Mouse (Mus musculus) C2C12 (cell line): Measurements from ENCODE around the gene Vsx2. TPM values are rescaled to one million over a fixed set of nuclear protein-coding genes. Genes with fewer than 3 reads are reported as not detected.

ENCODE experiments used
- H3K27me3 ChIP-seq: one replicate; pipeline ENCODE4 v1.6.1; 2011; ENCODE audit not compliant: control insufficient read depth, insufficient read depth, insufficient read length
- H3K36me3 ChIP-seq: one replicate; pipeline ENCODE4 v1.6.1; 2011; ENCODE audit not compliant: control insufficient read depth, insufficient read depth
- H3K4me3 ChIP-seq: one replicate; pipeline ENCODE4 v1.5.1; 2011; ENCODE audit warnings: mild to moderate bottlenecking, control low read depth; ENCODE audit not compliant: poor library complexity, insufficient read depth, severe bottlenecking
- H3K79me2 ChIP-seq: one replicate; pipeline ENCODE4 v1.6.1; 2011; ENCODE audit not compliant: control insufficient read depth, insufficient read depth
- H3K79me3 ChIP-seq: one replicate; pipeline ENCODE4 v1.6.1; 2011; ENCODE audit warnings: low read depth, control low read depth
- H3ac ChIP-seq: one replicate; pipeline ENCODE3; 2011; ENCODE audit warnings: low read depth; ENCODE audit not compliant: control insufficient read depth, insufficient read length
- CEBPB ChIP-seq: IDR thresholded peaks from one replicate; pipeline ENCODE4 v1.6.1; 2011; ENCODE audit warnings: low read depth, mild to moderate bottlenecking, control low read depth, moderate library complexity
- CTCF ChIP-seq: IDR thresholded peaks from one replicate; pipeline ENCODE4 v1.5.1; 2011; ENCODE audit not compliant: control insufficient read depth, insufficient read depth, insufficient read length
- FOSL1 ChIP-seq: IDR thresholded peaks from one replicate; pipeline ENCODE4 v1.8.0; 2011; ENCODE audit warnings: mild to moderate bottlenecking, low read length; ENCODE audit not compliant: poor library complexity, insufficient read depth, severe bottlenecking
- MAX ChIP-seq: IDR thresholded peaks from one replicate; pipeline ENCODE4 v1.6.1; 2011; ENCODE audit warnings: mild to moderate bottlenecking, control low read depth
- MYOD1 ChIP-seq: IDR thresholded peaks from one replicate; pipeline ENCODE4 v1.6.1; 2011; ENCODE audit warnings: low read depth; ENCODE audit not compliant: control insufficient read depth, insufficient read length
- MYOG ChIP-seq: IDR thresholded peaks from one replicate; pipeline ENCODE4 v1.6.1; 2011; ENCODE audit not compliant: control insufficient read depth, insufficient read length; ENCODE audit errors: extremely low read depth
- USF1 ChIP-seq: IDR thresholded peaks from one replicate; pipeline ENCODE4 v1.6.1; 2011; ENCODE audit warnings: low read depth, mild to moderate bottlenecking, control low read depth, moderate library complexity
- polyA plus RNA-seq: library from polyadenylated mRNA; unstranded; fragments of >200 nt; fragmentation: generic; extraction: Trizol; gene quantifications from one replicate; pipeline ENCODE4 v1.2.1, GENCODE M21; 2012; ENCODE audit warnings: missing spikeins

The Vsx2 gene
- polyA plus RNA-seq, 1 experiment = not detected

DNA sequence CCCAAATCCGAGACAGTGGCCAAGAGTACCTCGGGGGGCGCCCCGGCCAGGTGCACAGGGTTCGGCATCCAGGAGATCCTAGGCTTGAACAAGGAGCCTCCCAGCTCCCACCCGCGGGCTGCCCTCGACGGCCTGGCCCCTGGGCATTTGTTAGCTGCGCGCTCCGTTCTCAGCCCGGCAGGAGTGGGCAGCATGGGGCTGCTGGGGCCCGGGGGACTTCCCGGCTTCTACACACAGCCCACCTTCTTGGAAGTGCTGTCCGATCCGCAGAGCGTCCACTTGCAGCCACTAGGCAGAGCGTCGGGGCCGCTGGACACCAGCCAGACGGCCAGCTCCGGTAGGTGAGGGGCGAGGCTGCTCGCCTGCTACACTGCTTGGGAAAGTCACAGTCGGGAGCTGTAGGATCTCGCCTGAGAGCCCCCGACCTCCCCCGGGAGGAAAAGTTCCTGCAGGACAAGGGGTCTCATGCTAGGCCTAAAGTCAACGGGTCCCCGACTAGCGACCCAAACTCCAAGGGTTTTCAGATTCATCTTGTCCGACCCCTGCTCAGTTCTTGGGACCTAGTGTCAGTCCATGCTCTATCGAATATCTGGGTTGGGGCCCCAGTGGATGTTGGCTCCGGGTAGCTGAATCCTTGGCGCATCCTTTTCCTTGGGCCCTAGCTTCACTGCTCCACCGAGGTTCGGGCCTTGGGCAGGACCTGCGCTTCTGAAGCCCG is 573 bp downstream of the Vsx2 start:
- TF ChIP-seq MAX (no peak), CEBPB (no peak), USF1 (no peak)
- Histone ChIP-seq H3ac (no peak overlapping the region), H3K79me2 (no peaks in the 10 kb centered on the region), H3K36me3 (no peaks in the 10 kb centered on the region), H3K27me3 (peaks cover 40% of the 10 kb centered on the region), H3K79me3 (no peaks in the 10 kb centered on the region), H3K4me3 (no peak overlapping the region)

DNA sequence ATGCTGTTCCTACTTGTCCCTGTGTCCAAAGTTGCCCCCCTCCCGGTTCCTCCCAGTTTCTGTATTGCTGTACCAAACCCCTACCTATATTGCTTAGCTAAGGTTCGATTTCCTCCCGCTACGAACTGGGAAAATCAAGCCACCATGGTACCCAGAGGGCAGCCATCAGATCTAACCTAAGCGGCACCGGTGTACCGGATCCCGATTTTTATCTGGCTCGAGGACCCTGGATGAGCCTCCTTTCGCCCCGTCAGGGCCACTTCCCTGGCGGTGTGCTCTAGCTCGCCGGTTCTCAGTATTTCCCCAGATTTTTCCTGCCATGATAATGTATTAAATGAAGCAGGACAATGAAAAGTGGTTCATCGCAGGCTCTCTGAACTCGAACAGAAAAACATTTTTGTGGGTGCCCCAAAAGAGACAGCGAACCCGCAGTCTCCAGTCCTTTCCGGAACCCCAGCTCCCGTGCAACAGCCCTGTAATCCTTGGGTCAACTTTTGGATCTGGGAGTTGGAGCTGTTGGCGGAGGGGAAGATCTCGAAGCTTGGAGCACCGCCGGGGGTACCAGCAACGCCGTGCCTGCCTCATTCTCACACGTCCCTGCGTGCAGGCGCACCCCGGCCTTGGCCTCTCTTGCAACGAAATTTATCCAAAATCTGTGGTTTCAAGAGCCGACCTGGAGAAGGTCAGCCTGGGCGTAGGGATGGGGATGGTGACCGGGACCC is 1.3 kb downstream of the Vsx2 start:
- no peak for TF ChIP-seq FOSL1
- TF ChIP-seq CTCF = no peak
- TF ChIP-seq MAX = no peak
- no peak for TF ChIP-seq USF1
- TF ChIP-seq CEBPB = no peak
- TF ChIP-seq MYOD1 = no peak
- TF ChIP-seq MYOG = no peak
- Histone ChIP-seq H3ac (no peak overlapping the region), H3K79me2 (no peaks in the 10 kb centered on the region), H3K79me3 (no peaks in the 10 kb centered on the region), H3K4me3 (no peak overlapping the region), H3K27me3 (peaks cover 40% of the 10 kb centered on the region), H3K36me3 (no peaks in the 10 kb centered on the region)

DNA sequence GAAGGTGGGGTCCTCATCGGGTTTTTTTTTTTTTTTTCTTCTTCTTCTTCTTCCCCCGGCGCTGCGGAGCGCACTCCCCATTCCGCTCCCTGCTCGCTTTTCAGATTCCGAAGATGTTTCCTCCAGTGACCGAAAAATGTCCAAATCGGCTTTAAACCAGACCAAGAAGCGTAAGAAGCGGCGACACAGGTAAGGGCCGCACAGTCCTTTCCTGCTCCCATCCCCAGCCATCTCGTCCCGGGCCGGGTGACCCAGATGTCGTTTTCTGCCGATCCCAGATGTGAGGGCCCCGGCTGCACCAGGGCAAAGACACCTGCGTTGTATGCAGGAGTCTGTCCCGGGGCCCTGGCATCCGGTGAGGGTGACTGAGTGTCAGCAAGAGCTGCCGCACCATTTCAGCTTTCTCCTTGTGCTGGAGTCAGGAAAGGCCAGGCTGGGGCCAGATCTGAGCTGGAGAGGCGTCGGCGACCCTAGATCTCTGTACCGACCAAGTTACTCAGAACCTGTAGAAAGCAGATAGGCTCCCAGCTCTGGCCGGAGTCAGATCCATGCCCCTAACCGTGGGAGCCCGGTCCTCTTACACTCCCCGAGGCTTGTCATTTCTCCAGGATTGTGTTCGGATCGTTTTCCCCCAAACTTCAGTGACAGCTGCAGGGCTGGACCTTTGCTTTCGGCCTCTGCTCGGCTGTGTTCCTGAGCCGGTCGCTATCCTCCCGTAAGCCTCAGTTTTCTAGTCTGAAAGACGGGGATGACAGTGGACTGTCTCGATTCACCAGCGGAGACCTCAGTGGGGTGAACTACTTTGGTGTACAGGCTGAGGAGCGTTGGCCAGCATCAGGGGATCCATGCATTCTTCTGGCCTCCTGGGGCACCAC is 2.1 kb downstream of the Vsx2 start:
- Histone ChIP-seq H3K79me3 (no peaks in the 10 kb centered on the region), H3K27me3 (peaks cover 41% of the 10 kb centered on the region), H3K79me2 (no peaks in the 10 kb centered on the region), H3ac (no peak overlapping the region), H3K36me3 (no peaks in the 10 kb centered on the region), H3K4me3 (no peak overlapping the region)
- TF ChIP-seq USF1 (no peak), CEBPB (no peak), FOSL1 (no peak), MAX (no peak), MYOG (no peak), CTCF (no peak), MYOD1 (no peak)

DNA sequence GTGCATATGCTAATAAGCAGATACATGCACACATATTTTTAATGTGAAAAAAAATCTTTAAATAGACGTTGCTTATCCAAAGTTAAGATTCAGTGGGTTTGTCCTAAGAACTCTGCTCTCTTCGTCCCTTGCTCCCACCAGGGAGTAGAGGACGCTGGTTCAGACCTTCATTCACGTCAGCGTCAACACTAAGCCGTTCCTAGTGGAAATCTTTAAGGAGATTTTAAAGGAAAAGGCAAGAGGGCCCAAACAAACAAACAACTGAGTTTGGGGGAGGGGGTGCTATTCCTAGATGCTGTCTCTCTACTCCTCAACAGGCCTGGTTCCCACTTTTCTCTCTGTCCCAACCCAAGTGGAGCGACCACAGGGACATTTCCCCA is 2.8 kb downstream of the Vsx2 start:
- Histone ChIP-seq H3K4me3 (no peak overlapping the region), H3K79me2 (no peaks in the 10 kb centered on the region), H3K27me3 (peaks cover 47% of the 10 kb centered on the region), H3ac (no peak overlapping the region), H3K36me3 (no peaks in the 10 kb centered on the region), H3K79me3 (no peaks in the 10 kb centered on the region)
- TF ChIP-seq MYOG (no peak), MYOD1 (no peak)

DNA sequence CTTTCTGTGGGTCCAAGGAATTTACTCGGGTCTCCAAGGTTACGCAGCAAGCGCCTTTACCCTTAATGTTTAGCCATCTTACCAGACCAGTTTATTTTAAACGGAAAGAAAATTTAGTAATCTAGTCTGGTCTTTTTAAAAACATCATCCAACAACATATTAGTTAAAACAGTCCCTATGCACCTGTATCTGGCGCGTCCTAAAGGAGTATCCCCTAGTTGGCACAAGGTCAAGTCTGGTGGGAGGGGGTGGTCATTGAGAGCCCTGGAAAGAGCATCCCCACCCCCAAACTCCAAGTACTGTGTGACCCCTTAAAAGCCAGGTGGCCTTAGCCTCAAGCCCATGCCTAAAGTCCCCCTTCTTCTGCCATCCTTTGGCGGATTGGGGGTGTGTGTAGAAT is 3.5 kb downstream of the Vsx2 start:
- Histone ChIP-seq H3K4me3 (no peak overlapping the region), H3ac (no peak overlapping the region), H3K36me3 (no peaks in the 10 kb centered on the region), H3K27me3 (peaks cover 48% of the 10 kb centered on the region), H3K79me3 (no peaks in the 10 kb centered on the region), H3K79me2 (no peaks in the 10 kb centered on the region)
- no peak for TF ChIP-seq FOSL1
- TF ChIP-seq CTCF = no peak
- no peak for TF ChIP-seq CEBPB
- TF ChIP-seq USF1 = no peak
- TF ChIP-seq MAX = no peak
- TF ChIP-seq MYOD1 = no peak

DNA sequence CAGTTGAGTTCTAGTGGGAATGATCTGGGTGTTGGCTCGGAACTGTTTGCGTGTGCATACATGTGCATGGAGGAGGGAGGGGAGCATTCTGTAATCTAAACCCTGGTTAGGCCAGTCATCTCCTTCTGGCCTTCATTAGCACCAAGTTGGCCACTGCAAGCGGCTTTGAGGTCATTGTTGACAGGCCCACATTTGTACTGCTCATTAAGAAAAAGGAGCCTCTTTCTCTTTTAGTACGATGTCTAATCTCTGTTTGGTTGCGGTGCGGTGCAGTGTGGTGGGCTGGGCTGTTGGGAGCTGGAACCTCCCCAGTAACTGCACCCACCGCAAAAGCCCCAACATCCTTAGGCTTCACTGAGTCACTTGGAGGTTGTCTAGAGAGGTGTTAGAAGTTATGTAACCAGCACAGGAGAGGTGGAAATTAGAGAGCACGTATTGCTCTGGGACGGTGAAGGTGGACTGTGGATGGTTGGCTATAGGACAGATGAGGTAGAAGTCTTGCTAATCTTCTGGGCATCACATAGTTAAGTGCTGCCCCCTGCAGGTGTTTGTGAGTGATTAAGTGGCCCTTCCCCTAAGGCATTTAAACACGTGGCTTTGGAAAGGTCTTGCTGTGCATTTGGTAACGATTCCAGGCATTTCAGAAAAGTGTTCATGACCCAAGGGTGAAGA is 8.3 kb downstream of the Vsx2 start:
- H3K27me3 ChIP-seq = peaks cover 13% of the 10 kb centered on the region
- H3K36me3 ChIP-seq = no peaks in the 10 kb centered on the region
- H3K79me3 ChIP-seq = no peaks in the 10 kb centered on the region
- no peak overlapping the region for H3K4me3 ChIP-seq
- H3ac ChIP-seq = no peak overlapping the region
- H3K79me2 ChIP-seq = no peaks in the 10 kb centered on the region
- no peak for TF ChIP-seq USF1
- TF ChIP-seq MYOD1 = no peak
- no peak for TF ChIP-seq MAX
- TF ChIP-seq MYOG = no peak
- no peak for TF ChIP-seq CEBPB
- no peak for TF ChIP-seq FOSL1
- TF ChIP-seq CTCF = no peak
